Mouse (Mus musculus) CD4-positive, CD25-positive, alpha-beta regulatory T cell, adult 4 months (primary cell): ENCODE results near the gene Axin2. TPM values are rescaled to one million over a fixed set of nuclear protein-coding genes. Genes with fewer than 3 reads are reported as not detected.
"Not testable (repeated sequence)": the region's sequence is repeated elsewhere in the genome, so short reads cannot be mapped to it uniquely, and the experiment has no call there.

Experiments
- ATAC-seq: one replicate; pipeline ENCODE4 v1.8.0; 2017
- polyA plus RNA-seq, 2 experiments: library from polyadenylated mRNA; unstranded; fragments of 100-300 nt; shearing (Covaris generic); gene quantifications; one replicate each; pipeline ENCODE4 v1.2.1; 2017

Axin2 gene
- 10 to 100 TPM in 1 of 2 experiments, 1 to 10 TPM in 1; 4.4 to 10.5 TPM for polyA plus RNA-seq

- peak; percentile 93 for ATAC-seq
Observed at GRCm38 (mm10) chr11:108920158-108920635, at the start of gene Axin2. Gene Axin2, plus strand, starts transcription at chr11:108920349.

- not testable (repeated sequence) for ATAC-seq
Observed at GRCm38 (mm10) chr11:108871284-108871683, 48.9 kb upstream of the Axin2 start.

- ATAC-seq, result no peak
Observed at GRCm38 (mm10) chr11:108871748-108872147, 48.4 kb upstream of the Axin2 start.

- no peak for ATAC-seq
Observed at GRCm38 (mm10) chr11:108876633-108877205, 43.4 kb upstream of the Axin2 start.

- ATAC-seq, result no peak
Observed at GRCm38 (mm10) chr11:108877520-108877919, 42.6 kb upstream of the Axin2 start.

GRCm38 (mm10) chr11:108880546-108880945, 39.6 kb upstream of the Axin2 start:
- ATAC-seq, result no peak

GRCm38 (mm10) chr11:108881662-108882061, 38.5 kb upstream of the Axin2 start:
- no peak for ATAC-seq

- ATAC-seq, result no peak
Observed at GRCm38 (mm10) chr11:108885276-108885896, 34.8 kb upstream of the Axin2 start.

GRCm38 (mm10) chr11:108886060-108886459, 34.1 kb upstream of the Axin2 start:
- ATAC-seq, result no peak

GRCm38 (mm10) chr11:108889121-108889520, 31.0 kb upstream of the Axin2 start:
- ATAC-seq, result no peak

GRCm38 (mm10) chr11:108890544-108890943, 29.6 kb upstream of the Axin2 start:
- no peak for ATAC-seq

GRCm38 (mm10) chr11:108891111-108891870, 28.9 kb upstream of the Axin2 start:
- ATAC-seq, result no peak

GRCm38 (mm10) chr11:108891871-108892380, 28.2 kb upstream of the Axin2 start:
- ATAC-seq, result no peak

GRCm38 (mm10) chr11:108892406-108892805, 27.7 kb upstream of the Axin2 start:
- no peak for ATAC-seq

GRCm38 (mm10) chr11:108893232-108893790, 26.8 kb upstream of the Axin2 start:
- ATAC-seq, result peak; percentile 88

- ATAC-seq, result no peak
Observed at GRCm38 (mm10) chr11:108893855-108894510, 26.2 kb upstream of the Axin2 start.

GRCm38 (mm10) chr11:108897034-108897433, 23.1 kb upstream of the Axin2 start:
- no peak for ATAC-seq

GRCm38 (mm10) chr11:108898063-108898462, 22.1 kb upstream of the Axin2 start:
- no peak for ATAC-seq

- ATAC-seq, result no peak
Observed at GRCm38 (mm10) chr11:108898483-108898882, 21.7 kb upstream of the Axin2 start.

- ATAC-seq, result peak; percentile 61
Observed at GRCm38 (mm10) chr11:108900718-108901488, 19.2 kb upstream of the Axin2 start.

GRCm38 (mm10) chr11:108901670-108902069, 18.5 kb upstream of the Axin2 start:
- ATAC-seq, result no peak

- ATAC-seq, result no peak
Observed at GRCm38 (mm10) chr11:108902303-108902702, 17.8 kb upstream of the Axin2 start.
